Mouse (Mus musculus) hindbrain, embryonic 16.5 days (tissue): ENCODE data around the gene Tnk2. TPM values are rescaled to one million over a fixed set of nuclear protein-coding genes. Genes with fewer than 3 reads are reported as not detected.

Source experiments
- ATAC-seq: fragments of 200-750 bp; cut with Nextera tagmentation; 2 replicates; pipeline ENCODE4 v1.8.0; 2017; ENCODE audit warnings: moderate TSS enrichment, moderate library complexity
- H3K27ac ChIP-seq: fragments of 300-500 bp; sonication (generic); 2 replicates; pipeline ENCODE4 v1.5.1; 2014; ENCODE audit warnings: low read depth, mild to moderate bottlenecking, control low read depth, low read length, moderate library complexity
- H3K27me3 ChIP-seq: fragments of 300-500 bp; sonication (generic); replicated peaks from 2 replicates; pipeline ENCODE4 v1.6.1; 2014; ENCODE audit warnings: low read length; ENCODE audit not compliant: control insufficient read depth, insufficient read depth
- H3K36me3 ChIP-seq: fragments of 300-500 bp; sonication (generic); 2 replicates; pipeline ENCODE4 v1.6.1; 2014; ENCODE audit warnings: mild to moderate bottlenecking, low read length, moderate library complexity, mixed read lengths; ENCODE audit not compliant: control insufficient read depth, insufficient read depth
- H3K4me1 ChIP-seq: fragments of 300-500 bp; sonication (generic); 2 replicates; pipeline ENCODE4 v1.6.1; 2014; ENCODE audit warnings: low read depth, low read length; ENCODE audit not compliant: control insufficient read depth, insufficient read depth
- H3K4me2 ChIP-seq: fragments of 300-500 bp; sonication (generic); 2 replicates; pipeline ENCODE4 v1.6.1; 2014; ENCODE audit warnings: mild to moderate bottlenecking, low read length, control low read depth, moderate library complexity
- H3K4me3 ChIP-seq: fragments of 300-500 bp; sonication (generic); 2 replicates; pipeline ENCODE4 v1.5.1; 2014; ENCODE audit warnings: mild to moderate bottlenecking, low read length, control low read depth, moderate library complexity
- H3K9ac ChIP-seq: fragments of 300-500 bp; sonication (generic); 2 replicates; pipeline ENCODE4 v1.6.1; 2014; ENCODE audit warnings: low read depth, mild to moderate bottlenecking, control low read depth, low read length, moderate library complexity
- H3K9me3 ChIP-seq: fragments of 300-500 bp; sonication (generic); 2 replicates; pipeline ENCODE4 v1.6.1; 2014; ENCODE audit warnings: mild to moderate bottlenecking, low read length, moderate library complexity; ENCODE audit not compliant: control insufficient read depth
- WGBS: fragments of 180-500 bp; shearing (Covaris S2); extraction: QIAGEN DNeasy Blood & Tissue Kit; methylation state at CpG from one replicate; pipeline ENCODE4 v1.1.7; 2014; 5-methylcytosine and 5-hydroxymethylcytosine counted together
- polyA plus RNA-seq: library from polyadenylated mRNA; unstranded; fragments of >200 nt; fragmentation: Nextera tagmentation; extraction: Ambion mirVana; gene quantifications from 2 replicates; pipeline ENCODE4 v1.2.1, GENCODE M21; 2015

Tnk2 gene
- polyA plus RNA-seq, 1 experiment from 2014 or later, result 19.3 TPM

DNA sequence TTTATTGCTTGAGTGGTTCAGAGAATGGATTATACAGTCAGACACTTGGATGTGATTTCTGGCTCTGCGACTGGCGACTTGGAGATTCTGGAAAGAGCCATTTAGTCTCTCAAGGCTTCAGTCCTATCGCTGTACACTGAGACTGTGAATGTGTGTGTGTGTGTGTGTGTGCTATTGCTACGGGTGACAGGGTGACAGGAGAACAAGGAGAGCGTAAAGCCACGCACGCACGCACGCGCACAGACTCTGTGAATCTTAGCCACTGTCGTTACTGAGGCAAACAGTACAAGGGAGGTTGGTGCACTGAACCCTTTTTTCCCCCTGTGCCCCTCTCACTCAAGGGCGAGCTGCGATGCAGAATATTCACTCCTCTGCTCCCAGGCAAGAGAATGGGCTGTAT, 1.4 kb upstream of the Tnk2 start:
- Histone ChIP-seq H3K9me3 (no peaks in the 10 kb centered on the region), H3K9ac (0 out of 2 replicates have a peak overlapping the region, but pooled peaks have one; percentile 3), H3K27ac (no peak overlapping the region), H3K4me2 (peak overlapping the region; percentile 21), H3K4me1 (peaks cover 23% of the 10 kb centered on the region), H3K4me3 (no peak overlapping the region), H3K27me3 (no peaks in the 10 kb centered on the region), H3K36me3 (no peaks in the 10 kb centered on the region)
- 47% methylated on average over 13 of the region's 13 CpGs for WGBS
- no peak for ATAC-seq

DNA sequence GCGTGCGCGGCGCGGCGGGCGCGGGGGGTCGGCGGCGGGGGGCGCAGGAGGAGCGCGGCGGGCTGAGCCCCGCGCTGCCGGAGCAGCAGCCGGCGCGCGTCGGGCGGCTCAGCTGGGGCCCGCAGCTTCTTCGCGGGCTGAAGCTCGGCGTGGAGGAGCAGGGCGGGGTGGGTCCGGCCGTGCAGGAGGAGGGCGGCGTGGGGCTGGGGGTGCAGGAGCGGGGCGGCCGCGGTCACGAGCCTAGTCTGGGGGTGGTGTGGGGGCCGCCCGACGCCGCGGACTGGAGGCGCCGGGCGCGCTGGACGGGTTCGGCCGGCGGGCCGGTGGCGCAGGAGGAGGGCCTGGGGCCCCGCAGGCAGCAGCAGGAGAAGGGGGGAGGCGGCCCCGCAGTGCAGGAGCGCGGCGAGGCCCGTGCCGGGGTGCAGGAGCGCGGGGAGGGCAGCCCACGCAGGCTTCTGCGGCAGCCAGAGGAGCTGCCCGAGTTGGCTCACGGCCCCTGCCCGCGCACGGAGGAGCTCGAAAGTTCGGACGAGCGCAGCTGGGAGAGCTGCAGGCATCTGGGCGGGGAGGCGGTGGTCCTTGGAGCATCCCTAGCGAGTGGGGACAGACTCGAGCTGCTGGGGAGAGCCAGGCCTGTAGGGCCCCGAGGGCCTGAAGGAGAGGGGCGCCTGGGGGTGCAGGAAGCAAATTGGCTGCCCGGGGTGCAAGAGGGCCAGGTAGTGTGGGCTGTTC, 561 bp downstream of the Tnk2 start:
- H3K27me3 ChIP-seq, result no peaks in the 10 kb centered on the region
- H3K4me3 ChIP-seq, result peak overlapping the region; percentile 96
- H3K9me3 ChIP-seq, result no peaks in the 10 kb centered on the region
- ATAC-seq, result peak; percentile 67
- H3K36me3 ChIP-seq, result no peaks in the 10 kb centered on the region
- 0% methylated on average over 64 of the region's 82 CpGs for WGBS
- H3K4me1 ChIP-seq, result peaks cover 20% of the 10 kb centered on the region
- peak overlapping the region; percentile 93 for H3K9ac ChIP-seq
- H3K27ac ChIP-seq, result peak overlapping the region; percentile 92
- H3K4me2 ChIP-seq, result peak overlapping the region; percentile 82

DNA sequence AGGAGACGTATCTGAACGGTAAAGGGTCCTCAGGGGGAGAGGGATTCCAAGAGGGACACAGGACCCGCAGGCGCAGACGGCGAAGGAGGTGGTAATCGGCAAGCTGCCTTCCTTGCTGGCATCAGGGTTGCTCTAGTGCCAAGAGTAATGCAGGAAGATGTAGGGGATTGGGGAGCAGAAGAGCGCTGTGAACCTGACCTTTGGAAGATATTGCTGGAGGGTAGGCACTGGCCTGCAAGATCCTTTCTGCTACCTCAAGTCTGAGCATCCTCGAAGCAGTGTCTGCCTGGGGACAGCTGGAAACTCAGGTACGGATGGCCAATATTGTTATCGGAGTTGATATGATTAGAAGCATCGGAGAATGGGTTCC, 1.1 kb downstream of the Tnk2 start:
- no peak for ATAC-seq
- H3K4me2 ChIP-seq, result peak overlapping the region; percentile 82
- peak overlapping the region; percentile 93 for H3K9ac ChIP-seq
- H3K4me1 ChIP-seq, result peaks cover 20% of the 10 kb centered on the region
- H3K4me3 ChIP-seq, result peak overlapping the region; percentile 96
- H3K27ac ChIP-seq, result peak overlapping the region; percentile 92
- H3K27me3 ChIP-seq, result no peaks in the 10 kb centered on the region
- 10% methylated on average over 12 of the region's 12 CpGs for WGBS
- no peaks in the 10 kb centered on the region for H3K9me3 ChIP-seq
- no peaks in the 10 kb centered on the region for H3K36me3 ChIP-seq

DNA sequence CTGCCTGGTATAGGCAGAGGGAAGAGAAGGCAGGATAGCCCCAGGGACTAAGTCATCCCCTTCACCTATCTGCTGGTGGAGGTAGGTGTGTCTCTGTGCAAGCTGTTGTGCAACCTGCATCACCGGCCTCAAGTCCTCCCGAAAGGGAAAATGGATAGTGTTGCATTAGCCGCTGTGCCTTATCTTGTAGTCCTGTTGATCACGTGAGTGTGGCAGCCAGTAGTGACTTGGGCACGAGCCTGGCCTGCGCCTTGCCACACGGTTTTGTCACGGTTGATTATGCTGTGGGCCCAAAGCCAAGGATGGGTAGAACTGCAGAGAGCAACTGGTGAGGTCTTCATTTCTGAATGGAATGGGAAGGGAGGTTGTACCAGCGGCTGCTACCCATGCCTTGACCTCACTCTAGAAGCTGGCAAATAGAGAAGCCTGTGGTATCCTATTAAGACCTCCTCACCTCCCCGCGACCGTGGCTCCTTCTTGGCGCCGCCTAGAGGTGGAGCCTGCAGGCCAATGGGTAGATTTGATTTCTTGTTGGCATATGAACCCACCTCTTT, 1.8 kb downstream of the Tnk2 start:
- no peaks in the 10 kb centered on the region for H3K27me3 ChIP-seq
- peaks cover 20% of the 10 kb centered on the region for H3K4me1 ChIP-seq
- no peaks in the 10 kb centered on the region for H3K36me3 ChIP-seq
- H3K9me3 ChIP-seq, result no peaks in the 10 kb centered on the region
- H3K4me3 ChIP-seq, result peak overlapping the region; percentile 96
- ATAC-seq, result peak; percentile 70
- WGBS, result 15% methylated on average over 14 of the region's 14 CpGs
- peak overlapping the region; percentile 82 for H3K4me2 ChIP-seq
- H3K27ac ChIP-seq, result peak overlapping the region; percentile 25; the same call in 1 of the 2 replicates
- H3K9ac ChIP-seq, result peak overlapping the region; percentile 93; the same call in 1 of the 2 replicates

DNA sequence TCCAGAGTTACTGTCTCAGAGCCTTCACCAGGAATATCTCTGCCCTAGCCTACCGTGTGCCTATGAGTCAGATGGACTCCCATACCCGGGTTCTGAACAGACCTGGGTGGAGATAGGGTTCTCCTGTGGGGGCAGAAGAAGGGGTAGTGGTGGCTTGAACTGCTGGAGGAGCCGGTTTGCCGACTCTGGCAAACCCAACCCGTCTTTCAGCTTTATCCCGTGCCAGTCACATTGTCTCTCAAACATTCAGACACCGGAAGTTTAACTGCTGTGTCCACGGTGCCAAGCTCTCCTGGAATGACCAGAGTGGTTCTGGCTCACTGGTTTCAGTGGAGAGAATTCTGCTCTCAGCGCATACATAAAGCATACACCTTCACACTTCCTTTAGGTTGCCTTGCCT, 2.3 kb downstream of the Tnk2 start:
- Histone ChIP-seq H3K4me1 (peaks cover 20% of the 10 kb centered on the region), H3K9me3 (no peaks in the 10 kb centered on the region), H3K4me3 (peak overlapping the region; percentile 96), H3K36me3 (no peaks in the 10 kb centered on the region), H3K9ac (no peak overlapping the region), H3K27me3 (no peaks in the 10 kb centered on the region), H3K27ac (no peak overlapping the region), H3K4me2 (peak overlapping the region; percentile 82)
- 87% methylated on average over 9 of the region's 9 CpGs for WGBS
- no peak for ATAC-seq

DNA sequence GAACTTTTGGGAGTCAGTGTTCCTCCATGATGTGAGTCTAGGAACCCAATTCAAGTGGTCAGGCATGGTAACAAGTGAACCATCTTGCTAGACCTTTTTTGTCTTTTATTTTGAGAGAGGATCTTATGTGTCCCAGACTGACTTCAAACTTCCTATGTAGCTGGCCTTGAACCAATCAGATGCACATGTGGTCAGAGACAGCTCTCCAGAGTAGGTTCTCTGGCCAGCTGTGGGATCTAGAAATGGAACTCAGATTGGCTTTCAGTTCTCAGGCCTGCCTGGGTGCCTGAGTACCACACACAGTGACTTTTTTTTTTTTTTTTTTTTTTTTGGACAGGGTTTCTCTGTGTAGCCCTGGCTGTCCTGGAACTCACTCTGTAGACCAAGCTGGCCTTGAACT, 4.0 kb downstream of the Tnk2 start:
- H3K4me3 ChIP-seq, result no peak overlapping the region
- H3K36me3 ChIP-seq, result no peaks in the 10 kb centered on the region
- no peak overlapping the region for H3K9ac ChIP-seq
- no peaks in the 10 kb centered on the region for H3K9me3 ChIP-seq
- no peaks in the 10 kb centered on the region for H3K27me3 ChIP-seq
- peaks cover 18% of the 10 kb centered on the region for H3K4me1 ChIP-seq
- no peak overlapping the region for H3K4me2 ChIP-seq
- H3K27ac ChIP-seq, result no peak overlapping the region
- ATAC-seq, result no peak

DNA sequence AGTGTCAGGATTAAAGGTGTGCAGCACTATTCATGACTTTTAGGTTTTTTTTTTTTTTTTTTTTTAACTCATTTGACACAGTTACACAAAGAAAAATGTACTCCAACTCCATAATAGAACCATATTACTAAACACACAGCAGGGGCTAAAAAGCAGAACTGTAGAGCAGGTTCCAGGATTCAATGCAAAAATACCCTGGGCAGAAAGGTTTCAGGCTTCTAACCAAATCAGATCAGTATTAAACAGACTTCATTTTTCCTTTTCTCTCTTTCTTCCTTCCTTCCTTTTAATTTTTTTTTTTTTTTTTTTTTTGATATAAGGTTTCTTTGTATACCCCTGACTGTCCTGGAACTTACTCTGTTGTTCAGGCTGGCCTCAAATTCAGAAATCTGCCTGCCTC, 6.8 kb downstream of the Tnk2 start:
- H3K4me3 ChIP-seq, result no peak overlapping the region
- H3K27me3 ChIP-seq, result no peaks in the 10 kb centered on the region
- no peaks in the 10 kb centered on the region for H3K9me3 ChIP-seq
- H3K36me3 ChIP-seq, result no peaks in the 10 kb centered on the region
- peaks cover 13% of the 10 kb centered on the region for H3K4me1 ChIP-seq
- no peak for ATAC-seq
- H3K4me2 ChIP-seq, result no peak overlapping the region
- no peak overlapping the region for H3K9ac ChIP-seq
- H3K27ac ChIP-seq, result no peak overlapping the region

DNA sequence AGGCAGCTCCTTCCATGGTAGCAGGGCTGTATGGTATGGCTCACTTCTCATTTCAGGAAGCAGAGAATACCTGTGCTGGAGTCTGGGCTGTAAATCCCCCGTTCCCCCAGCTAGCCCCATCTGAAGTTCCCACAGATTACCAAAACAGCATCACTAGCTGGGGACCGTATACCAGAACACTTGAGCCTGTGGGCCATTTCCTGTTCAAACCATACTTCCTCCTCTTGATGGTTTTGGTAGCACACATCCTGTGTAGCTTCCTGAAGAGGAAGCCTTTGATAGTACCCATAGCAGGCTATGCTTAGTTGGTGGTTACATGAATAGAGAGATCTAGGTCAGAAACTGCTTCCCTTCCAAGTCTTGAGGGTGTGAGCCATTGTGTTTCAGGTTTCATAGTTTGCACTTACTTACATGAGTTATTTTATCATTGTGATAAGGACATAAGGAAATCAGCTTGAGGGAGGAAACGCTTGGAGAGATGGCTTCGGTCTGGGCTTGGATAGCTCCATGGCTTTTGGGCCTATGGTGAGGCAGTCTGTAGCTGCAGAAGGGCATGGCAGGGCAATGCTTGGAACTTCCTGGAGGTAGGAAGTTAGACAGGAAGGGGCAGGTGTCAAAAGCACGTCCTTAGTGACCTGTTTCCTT, 7.4 kb downstream of the Tnk2 start:
- Histone ChIP-seq H3K4me3 (no peak overlapping the region), H3K9me3 (no peaks in the 10 kb centered on the region), H3K4me2 (no peak overlapping the region), H3K4me1 (peaks cover 7% of the 10 kb centered on the region), H3K36me3 (no peaks in the 10 kb centered on the region), H3K27ac (0 out of 2 replicates have a peak overlapping the region, but pooled peaks have one; percentile 34), H3K9ac (no peak overlapping the region), H3K27me3 (no peaks in the 10 kb centered on the region)
- ATAC-seq, result no peak
- 91% methylated on average over 5 of the region's 5 CpGs for WGBS

DNA sequence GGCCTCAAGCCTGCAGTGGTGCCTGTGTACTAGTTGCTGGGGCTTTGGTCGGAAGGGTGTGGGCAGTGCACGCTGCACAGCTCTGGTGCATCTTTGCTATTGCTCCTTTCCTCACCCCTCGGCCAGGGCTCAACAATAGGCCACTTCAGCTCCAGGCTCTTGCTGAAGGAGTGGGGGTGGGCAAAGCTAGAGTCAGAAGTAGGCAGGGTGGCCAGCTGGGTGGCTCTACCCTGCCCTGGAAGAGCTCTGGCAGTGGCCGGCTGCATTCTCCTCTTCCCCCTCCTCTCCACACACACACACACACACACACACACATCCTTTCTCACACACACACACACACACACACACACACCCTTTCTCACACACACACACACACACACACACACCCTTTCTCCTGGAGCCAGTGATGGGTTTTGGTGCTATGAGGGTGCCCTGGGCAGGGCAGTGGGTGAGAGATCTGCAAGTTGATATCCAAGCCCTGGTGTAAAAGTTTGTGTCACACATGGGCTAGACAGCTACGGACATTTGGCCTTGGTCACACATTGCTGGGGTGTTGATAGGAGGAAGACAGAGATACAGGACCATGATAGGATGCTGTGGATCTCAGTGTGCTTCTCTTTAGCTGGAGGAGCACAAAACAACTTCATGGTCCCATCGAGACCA, 10.5 kb downstream of the Tnk2 start:
- Histone ChIP-seq H3K27me3 (no peaks in the 10 kb centered on the region), H3K9ac (no peak overlapping the region), H3K27ac (no peak overlapping the region), H3K4me2 (no peak overlapping the region), H3K4me3 (no peak overlapping the region), H3K9me3 (no peaks in the 10 kb centered on the region), H3K36me3 (no peaks in the 10 kb centered on the region), H3K4me1 (peaks cover 12% of the 10 kb centered on the region)
- WGBS, result 85% methylated on average over 6 of the region's 6 CpGs
- ATAC-seq, result no peak
